Mouse (Mus musculus) kidney, adult 2 months (tissue): ENCODE measurements around the gene Rnaseh2c.

Experiments used
- CTCF ChIP-seq: fragments of 200-500 bp; conservative IDR thresholded peaks from 2 replicates; pipeline ENCODE4 v1.5.1; 2011; ENCODE audit warnings: low read depth, mild to moderate bottlenecking, control low read depth, low read length, moderate library complexity, mixed read lengths; ENCODE audit not compliant: insufficient read depth, insufficient read length
- POLR2A ChIP-seq: fragments of 200-500 bp; IDR thresholded peaks from one replicate; pipeline ENCODE4 v1.6.1; 2011; ENCODE audit warnings: low read depth, low read length, control low read depth

- TF ChIP-seq POLR2A (no peak), CTCF (no peak)
Observed at GRCm38 (mm10) chr19:5581995-5582394, 19.7 kb upstream of the Rnaseh2c start.
